Mouse (Mus musculus): ENCODE measurements around the gene Olfr780.
"Not testable (repeated sequence)": the region's sequence is repeated elsewhere in the genome, so short reads cannot be mapped to it uniquely, and the experiment has no call there.

Gene Olfr780

GRCm38 (mm10) chr10:129317817-129318216 lies at the start of gene Olfr780:
Gene Olfr780, plus strand, starts transcription at chr10:129318117.
- no peak for DNase-seq (ENCODE audit: low spot score)

GRCm38 (mm10) chr10:129271081-129271535 lies 46.8 kb upstream of the Olfr780 start, which contains the start of gene Olfr777:
Gene Olfr777, minus strand, starts transcription at chr10:129271485.
- DNase-seq (ENCODE audit: low spot score), result no peak

GRCm38 (mm10) chr10:129312973-129313372 lies 4.9 kb upstream of the Olfr780 start:
- not testable (repeated sequence) for DNase-seq (ENCODE audit: low spot score)

- not testable (repeated sequence) for DNase-seq (ENCODE audit: low spot score)
Observed at GRCm38 (mm10) chr10:129313521-129313920, 4.4 kb upstream of the Olfr780 start.

GRCm38 (mm10) chr10:129328554-129328953 lies 10.6 kb downstream of the Olfr780 start, which contains the start of gene Olfr781:
Gene Olfr781, plus strand, starts transcription at chr10:129328854.
- DNase-seq (ENCODE audit: low spot score), result no peak

- DNase-seq (ENCODE audit: low spot score), result no peak
Observed at GRCm38 (mm10) chr10:129348550-129348949, 30.6 kb downstream of the Olfr780 start, which contains the start of gene Olfr782. Gene Olfr782, plus strand, starts transcription at chr10:129348850.

GRCm38 (mm10) chr10:129352475-129352874 lies 34.6 kb downstream of the Olfr780 start:
- DNase-seq (ENCODE audit: low spot score), result not testable (repeated sequence)

- DNase-seq (ENCODE audit: low spot score), result not testable (repeated sequence)
Observed at GRCm38 (mm10) chr10:129356496-129356895, 38.6 kb downstream of the Olfr780 start.

GRCm38 (mm10) chr10:129357307-129357706 lies 39.4 kb downstream of the Olfr780 start:
- DNase-seq (ENCODE audit: low spot score), result no peak
